Mouse (Mus musculus) testis, adult 2 months (tissue): Measurements from ENCODE around the gene Lef1.

ENCODE experiments used
- CTCF ChIP-seq: fragments of 200-500 bp; IDR thresholded peaks from 2 replicates; pipeline ENCODE4 v1.5.1; 2012; ENCODE audit warnings: low read depth, mild to moderate bottlenecking, inconsistent platforms, low read length, moderate library complexity; ENCODE audit not compliant: control insufficient read depth, insufficient read depth, insufficient replicate concordance
- POLR2A ChIP-seq: fragments of 200-500 bp; IDR thresholded peaks from 2 replicates; pipeline ENCODE4 v1.6.1; 2012; ENCODE audit warnings: low read depth, mild to moderate bottlenecking, inconsistent platforms, low read length, moderate library complexity; ENCODE audit not compliant: control insufficient read depth

- TF ChIP-seq CTCF (no peak), POLR2A (no peak)
Observed at GRCm38 (mm10) chr3:131254991-131255390, 144.7 kb downstream of the Lef1 start.
